Mouse (Mus musculus) right cerebral cortex, postnatal 4 days (tissue): ENCODE data around the gene Mthfr.
"Not testable (repeated sequence)": the region's sequence is repeated elsewhere in the genome, so short reads cannot be mapped to it uniquely, and the experiment has no call there.

ENCODE experiments used
- DNase-seq: peaks from one replicate; pipeline ENCODE4 v3.0.0-alpha.2; 2022

Gene Mthfr

DNA sequence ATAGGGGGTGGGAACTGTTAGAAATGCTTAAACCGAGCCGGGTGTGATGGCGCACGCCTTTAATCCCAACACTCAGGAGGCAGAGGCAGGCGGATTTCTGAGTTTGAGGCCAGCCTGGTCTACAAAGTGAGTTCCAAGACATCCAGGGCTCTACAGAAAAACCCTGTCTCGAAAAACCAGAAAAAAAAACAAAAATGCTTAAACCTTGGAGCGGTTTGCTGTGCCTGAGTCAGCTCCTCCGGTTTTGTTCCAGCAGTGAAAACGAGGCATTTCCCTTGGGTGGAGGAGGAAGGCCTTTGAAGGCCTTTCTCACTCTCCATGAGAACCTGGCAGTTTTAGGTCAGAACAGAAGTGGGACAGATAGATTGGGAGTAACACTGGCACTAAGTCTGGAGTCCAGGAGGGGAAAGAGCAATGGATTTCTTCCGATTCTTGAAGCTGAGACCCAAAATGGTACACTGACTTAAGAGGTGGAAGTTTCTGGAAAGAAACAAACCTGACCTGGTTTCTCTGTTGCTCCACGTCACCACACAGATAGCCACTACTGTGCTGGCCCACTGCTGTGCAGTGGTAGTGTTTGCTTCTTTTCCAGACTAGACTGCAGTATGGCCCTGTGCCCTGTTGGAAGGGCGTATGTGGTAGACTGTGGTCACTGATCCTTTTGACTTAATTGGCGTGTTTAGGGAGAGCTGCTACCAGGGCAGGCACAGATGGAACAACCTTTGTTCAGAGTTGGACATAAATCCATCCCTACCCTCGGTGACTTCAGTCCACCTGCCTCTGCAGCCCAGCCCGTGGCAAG lies 1.4 kb downstream of the Mthfr start:
- no peak for DNase-seq

GRCm38 (mm10) chr4:148040933-148041610 lies 2.2 kb downstream of the Mthfr start:
- DNase-seq: no peak

GRCm38 (mm10) chr4:148041611-148042191 lies 2.8 kb downstream of the Mthfr start:
- no peak for DNase-seq

DNA sequence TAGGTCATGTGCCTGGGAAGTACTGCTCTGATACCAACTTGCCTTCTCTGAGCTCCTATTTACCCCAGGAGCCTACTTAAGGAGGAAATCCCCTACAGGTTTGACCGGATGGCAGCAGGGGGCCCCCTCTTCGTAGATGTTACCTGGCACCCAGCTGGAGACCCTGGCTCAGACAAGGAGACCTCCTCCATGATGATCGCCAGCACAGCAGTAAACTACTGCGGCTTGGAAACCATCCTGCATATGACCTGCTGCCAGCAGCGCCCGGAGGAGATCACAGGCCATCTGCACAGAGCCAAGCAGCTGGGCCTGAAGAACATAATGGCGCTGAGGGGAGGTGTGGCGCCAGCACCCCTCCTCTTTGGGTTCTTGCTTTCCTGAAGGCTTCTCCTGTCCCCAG lies 4.5 kb downstream of the Mthfr start:
- DNase-seq: not testable (repeated sequence)

- no peak for DNase-seq
Observed at GRCm38 (mm10) chr4:148044113-148044512, 5.2 kb downstream of the Mthfr start.

GRCm38 (mm10) chr4:148046450-148047031 lies 7.7 kb downstream of the Mthfr start:
- DNase-seq: no peak

DNA sequence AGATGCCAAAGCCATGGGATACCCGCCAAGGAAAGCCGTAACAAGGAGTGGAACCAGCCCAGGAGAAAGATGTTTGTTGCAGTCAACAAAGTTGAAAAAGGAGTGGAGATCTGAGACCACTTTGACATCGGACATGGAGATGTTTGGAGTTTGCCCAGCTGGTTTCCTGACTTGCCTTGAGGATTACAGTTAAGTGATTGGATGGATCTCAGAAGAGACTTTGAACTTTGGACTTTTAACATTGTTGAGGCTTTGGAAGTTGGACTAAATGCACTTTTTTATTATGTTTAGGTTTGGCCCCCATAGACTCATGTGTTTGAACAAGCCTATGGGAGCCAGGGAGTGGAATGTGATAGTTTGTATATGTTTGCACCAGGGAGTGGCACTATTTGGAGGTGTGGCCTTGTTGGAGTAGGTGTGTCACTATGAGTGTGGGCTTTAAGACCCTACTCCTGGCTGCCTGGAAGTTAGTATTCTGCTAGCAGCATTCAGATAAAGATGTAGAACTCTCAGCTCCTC lies 11.6 kb downstream of the Mthfr start:
- not testable (repeated sequence) for DNase-seq

- DNase-seq: no peak
Observed at GRCm38 (mm10) chr4:148051046-148051776, 12.3 kb downstream of the Mthfr start.

- DNase-seq: no peak
Observed at GRCm38 (mm10) chr4:148051886-148052285, 13.0 kb downstream of the Mthfr start.

- no peak for DNase-seq
Observed at GRCm38 (mm10) chr4:148052976-148053375, 14.1 kb downstream of the Mthfr start.

GRCm38 (mm10) chr4:148053417-148053920 lies 14.6 kb downstream of the Mthfr start:
- no peak for DNase-seq

DNA sequence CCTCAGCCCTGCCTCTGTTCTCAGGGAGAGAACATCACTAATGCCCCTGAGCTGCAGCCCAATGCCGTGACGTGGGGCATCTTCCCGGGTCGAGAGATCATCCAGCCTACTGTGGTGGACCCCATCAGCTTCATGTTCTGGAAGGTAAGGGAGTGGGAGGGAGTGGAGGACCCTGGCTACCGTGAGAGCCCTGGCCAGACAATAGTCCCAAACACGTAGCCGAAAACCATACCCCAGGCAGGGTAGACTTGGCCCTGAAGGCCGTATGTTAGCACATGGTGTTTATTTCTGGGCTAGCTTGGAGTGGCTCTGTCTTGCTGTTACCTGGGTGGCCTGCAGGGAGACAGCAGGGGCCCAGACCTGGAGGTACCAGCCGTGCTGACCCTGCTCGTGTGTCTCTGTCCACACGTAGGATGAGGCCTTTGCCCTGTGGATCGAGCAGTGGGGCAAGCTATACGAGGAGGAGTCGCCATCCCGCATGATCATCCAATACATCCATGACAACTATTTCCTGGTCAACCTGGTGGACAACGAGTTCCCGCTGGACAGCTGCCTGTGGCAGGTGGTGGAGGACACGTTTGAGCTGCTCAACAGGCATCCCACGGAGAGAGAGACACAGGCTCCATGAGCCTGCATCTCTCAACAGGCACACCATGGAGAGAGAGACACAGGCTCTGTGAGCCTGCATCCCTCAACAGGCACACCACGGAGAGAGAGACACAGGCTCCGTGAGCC lies 16.3 kb downstream of the Mthfr start:
- DNase-seq: no peak

DNA sequence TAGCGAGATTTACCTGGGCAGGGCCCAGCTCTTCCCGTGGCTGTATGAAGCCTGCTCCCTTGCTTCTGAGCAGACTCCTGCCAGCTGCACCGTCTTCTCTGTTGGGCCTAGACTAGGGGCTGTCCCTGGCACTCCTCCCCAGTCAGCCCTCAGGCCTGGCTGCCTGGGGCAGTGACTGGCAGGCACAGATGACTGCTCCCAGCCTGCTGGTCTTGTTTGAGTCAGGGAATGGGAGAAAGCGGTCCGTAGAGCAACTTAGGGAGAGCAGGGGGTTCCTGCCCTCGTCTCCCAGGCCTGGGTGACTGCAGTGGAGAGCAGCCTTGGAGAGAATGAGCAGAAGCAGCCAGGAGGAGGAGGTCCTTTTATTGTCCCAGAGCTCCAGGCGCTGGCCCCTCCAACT lies 17.4 kb downstream of the Mthfr start:
- DNase-seq: no peak

DNA sequence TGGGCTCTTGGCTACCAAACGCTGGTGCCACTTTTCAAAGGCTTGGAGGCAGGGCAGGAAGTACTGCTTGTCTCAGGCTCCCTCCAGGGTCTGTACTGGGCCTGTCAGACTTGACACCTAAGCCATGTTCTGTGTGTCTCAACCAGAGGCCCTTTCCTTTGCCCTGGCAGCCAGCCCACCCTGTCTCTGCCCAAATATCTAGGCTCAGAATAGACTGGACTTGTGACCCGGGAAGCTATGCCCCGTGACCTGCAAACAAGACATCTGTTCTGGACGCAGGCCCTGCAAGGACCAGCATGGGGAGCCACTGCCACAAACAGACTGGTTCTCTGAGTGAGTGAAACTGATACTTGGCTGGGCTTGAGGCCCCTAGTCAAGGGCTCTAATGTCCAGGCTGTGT lies 17.9 kb downstream of the Mthfr start:
- no peak for DNase-seq

DNA sequence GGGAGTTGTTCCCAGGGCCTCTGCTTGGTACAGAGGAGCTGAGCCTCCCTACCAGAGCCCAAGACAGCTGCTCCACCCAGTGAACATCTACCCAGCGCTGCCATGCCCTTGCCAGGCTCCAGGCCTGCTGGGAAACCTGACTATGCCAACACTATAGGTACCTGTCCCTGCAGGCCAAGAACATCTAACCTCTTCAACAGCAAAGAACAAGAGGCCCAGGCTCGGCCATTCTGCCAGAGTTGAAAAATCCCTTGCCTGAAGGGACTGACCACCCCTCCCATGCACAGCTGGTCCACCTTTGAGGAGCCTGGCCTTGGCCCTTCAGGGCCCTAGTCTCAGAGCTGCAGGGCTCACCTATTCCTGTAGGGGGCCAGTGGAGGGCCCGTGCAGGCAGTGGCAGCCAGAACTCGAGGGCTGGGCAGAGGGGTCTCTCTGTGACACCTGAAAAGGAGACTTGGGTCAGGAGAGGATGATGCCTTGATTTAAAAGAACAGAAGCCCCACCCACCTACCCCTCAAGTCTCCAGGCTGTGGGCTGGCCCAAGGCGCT lies 18.9 kb downstream of the Mthfr start:
- DNase-seq: no peak

DNA sequence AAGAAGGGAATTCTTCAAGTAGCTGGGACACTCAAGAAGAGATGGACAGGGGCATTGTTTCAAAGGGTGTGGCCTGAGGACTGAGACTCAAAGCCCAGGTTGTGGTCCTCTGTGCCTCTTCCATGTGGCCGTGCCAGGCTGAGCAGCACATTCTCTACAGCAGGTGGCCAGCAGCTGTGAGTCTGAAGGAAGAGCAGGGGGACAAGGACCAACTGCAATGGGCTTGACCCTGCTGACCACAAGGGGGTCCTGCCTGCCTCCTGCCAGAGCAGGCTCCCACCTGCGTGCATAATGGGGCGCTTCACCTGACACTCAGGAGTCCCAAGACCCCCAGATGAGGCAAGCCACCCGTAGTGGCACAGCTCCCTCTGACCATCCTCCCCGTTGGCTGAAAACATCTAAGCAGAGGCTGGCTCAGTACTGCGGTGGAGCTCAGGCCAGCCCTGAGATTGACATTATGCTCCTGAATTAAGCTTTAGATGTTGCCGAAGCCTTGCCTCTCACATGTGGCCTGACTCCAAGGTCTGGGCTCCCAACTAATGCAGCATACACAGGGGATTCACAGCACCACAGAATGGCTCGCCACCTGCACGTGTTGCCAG lies 19.4 kb downstream of the Mthfr start:
- DNase-seq: no peak

DNA sequence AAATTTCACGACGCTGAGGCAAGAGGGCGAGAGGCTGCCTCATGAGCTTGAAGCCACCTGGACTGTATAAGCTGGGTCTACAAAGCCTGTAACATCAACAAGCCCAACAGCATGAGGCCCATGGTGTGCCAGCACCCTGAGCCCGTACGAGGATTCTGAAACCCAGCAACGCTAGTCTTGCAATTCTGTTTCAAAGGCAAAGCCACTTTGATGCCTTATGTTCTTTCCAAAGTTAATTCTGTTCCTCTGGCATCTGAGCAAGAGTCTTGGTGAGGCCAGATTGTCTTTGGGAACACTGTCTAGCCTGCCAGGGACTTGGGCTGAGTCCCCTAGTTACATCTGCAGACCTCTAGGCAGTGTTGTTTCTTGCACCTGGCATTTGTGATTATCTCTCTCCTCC lies 20.1 kb downstream of the Mthfr start:
- no peak for DNase-seq

DNA sequence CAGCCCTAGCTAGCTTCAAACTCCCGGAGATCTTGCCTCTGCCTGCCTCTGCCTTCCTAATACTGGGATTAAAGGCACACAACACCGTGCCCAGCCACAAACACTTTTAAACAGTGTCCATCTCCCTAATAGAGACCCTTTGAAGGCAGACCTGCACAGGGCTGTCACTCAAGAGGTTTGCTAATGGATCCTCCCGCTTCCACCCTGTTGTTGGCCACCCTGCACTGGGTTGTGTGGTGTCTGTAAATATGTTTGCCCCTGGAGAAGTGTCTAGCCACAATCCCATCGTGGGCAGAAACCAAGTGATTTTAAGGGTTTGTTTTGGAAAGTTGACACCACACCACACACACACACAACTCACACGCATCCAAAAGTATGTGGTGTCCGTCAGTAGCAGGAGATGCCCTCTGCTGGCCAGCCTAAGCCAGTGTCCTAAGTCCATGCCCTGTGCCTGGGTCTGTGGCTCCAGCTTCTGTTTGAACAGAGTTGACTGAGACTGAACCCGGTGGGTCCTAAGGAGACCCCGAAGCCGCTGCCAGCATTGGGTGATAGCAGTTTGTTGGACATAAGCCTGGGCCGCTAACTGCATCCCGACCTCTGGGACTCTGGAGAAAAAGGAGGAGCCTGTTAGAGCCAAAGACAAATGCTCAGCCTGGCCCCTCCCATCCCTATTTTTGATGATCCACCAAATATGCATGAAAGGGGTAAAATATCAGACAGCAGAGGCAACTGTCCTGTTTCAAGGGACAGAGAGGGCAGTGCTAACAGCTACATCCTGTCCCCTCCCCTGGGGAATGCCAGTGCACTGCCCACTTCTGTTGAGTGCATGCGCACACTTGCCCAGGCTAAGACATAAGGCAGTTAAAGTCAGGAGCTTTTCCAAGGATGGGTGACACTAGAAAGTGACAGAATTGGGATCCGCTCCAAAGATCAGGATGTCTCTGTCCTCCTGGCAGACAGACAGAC lies 21.5 kb downstream of the Mthfr start:
- DNase-seq: no peak

GRCm38 (mm10) chr4:148061086-148061480 lies 22.2 kb downstream of the Mthfr start:
- DNase-seq: no peak
